Mouse (Mus musculus) adrenal gland, adult 2 months (tissue): ENCODE results near the gene Cldn13. TPM values are rescaled to one million over a fixed set of nuclear protein-coding genes. Genes with fewer than 3 reads are reported as not detected.

Source experiments
- DNase-seq: peaks from one replicate; pipeline ENCODE4 v3.0.0; 2021
- polyA plus RNA-seq: library from polyadenylated mRNA; depleted of rRNA; stranded (reverse); fragments of >200 nt; gene quantifications from 2 replicates; pipeline ENCODE4 v1.2.3, GENCODE M21; 2012; rRNA removed
- total RNA-seq, 2 experiments: library from RNA; stranded (reverse); gene quantifications; 2 replicates each; pipeline ENCODE4 v1.2.3; 2021

The Cldn13 gene
- total and polyA plus RNA-seq, 3 experiments: not detected

DNA sequence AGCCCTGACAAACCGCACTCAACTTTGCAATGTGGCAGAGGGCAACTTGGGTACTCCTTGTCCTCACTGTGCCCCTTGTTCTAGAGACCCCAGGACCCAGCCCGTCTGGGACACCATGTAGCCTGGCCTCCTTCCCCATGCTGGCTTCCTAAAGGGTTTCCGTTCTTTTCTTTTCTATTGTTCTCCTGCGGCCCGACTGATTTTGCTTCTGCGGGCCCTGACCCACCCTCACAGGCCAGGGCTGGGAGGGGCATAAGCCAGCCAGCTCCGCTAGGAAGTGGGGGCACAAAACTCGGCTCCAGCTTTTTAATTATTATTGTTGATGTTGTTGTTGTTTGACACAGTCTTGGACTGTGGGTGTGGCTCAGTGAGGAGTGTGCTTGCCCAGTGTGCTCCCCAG, 23.8 kb downstream of the Cldn13 start:
- no peak for DNase-seq

GRCm38 (mm10) chr5:134890601-134891054, 24.7 kb downstream of the Cldn13 start:
- no peak for DNase-seq

DNA sequence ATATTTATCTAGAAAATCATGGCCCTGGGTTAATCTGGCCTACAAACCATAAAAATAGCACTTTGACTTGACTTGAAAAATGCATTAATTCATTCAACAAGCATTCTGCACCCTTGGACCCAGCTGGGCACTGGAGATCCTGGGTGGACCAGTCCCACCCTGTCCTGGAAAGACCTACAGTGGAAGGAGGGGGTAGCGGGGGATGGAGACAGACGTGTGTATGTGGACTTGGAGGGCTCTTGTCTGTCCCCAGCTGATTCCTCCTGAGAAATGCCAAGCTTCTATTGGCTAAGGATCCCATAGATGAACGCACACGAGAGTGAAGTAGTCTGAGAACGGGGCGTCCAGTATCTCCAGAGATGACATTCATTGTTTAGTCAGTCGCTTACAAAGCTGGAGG, 26.8 kb downstream of the Cldn13 start:
- DNase-seq: no peak

DNA sequence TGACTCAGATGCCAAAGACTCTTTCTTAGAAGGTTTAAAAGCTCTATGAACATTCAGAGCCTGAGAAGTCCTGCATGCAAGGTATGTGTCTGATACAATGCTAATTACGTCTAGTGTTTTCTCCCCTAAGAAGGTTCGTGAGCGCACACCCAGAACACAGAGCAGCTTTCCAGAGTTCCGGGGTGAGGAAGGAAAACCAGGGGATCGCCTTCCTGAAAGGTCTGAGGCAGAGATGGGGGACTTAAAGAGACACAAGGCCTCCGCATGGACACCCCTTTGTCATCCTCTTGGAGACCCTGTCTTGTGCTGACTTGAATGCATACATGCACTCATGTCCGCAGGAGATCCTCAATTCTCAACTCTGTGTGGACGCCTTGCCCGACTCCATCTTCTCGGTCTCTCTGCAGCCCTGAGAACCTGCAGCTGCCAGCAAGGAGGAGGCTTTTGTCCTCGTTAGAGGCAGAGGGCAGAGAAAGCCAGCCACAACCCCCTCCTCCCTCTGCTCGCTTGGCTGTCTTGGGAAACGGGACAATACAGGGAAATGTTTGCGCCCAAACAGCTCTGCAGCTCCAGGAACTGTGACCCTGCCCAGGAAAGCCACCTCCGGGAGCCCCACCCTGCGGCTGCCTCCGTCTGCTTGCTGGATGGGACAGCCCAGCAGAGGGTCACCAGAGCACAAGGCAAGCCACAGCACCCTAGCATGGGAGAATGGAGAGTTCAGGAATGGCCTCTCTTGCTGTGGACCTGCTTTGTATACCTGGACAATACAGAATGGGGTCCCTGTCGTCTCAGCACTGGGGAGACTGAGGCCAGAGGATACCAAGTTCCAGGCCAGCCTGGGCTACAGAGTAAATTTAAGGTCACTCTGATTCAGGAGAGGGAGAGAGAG, 27.6 kb downstream of the Cldn13 start:
- DNase-seq: peak; percentile 70

GRCm38 (mm10) chr5:134883077-134883476, 32.2 kb downstream of the Cldn13 start:
- DNase-seq: no peak

GRCm38 (mm10) chr5:134876801-134877200, 38.5 kb downstream of the Cldn13 start:
- DNase-seq: no peak

DNA sequence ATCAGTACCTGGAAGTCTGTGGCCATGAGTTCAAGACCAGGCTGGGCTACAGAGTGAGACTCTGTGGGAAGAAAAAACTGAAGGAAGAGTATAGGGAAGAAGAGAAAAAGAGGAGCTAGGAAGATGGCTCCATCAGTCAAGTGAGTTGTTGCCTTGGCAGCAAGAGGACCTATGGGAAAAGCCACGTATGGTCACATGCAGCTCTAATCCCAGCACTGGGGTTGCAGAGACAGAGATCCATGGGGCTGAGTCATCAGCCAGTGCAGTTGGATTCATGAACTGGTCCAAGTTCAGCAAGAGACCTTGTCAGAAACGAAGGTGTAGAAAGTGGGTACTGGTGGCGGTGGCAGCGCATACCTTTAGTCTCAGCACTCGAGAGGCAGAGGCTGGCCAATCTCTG, 40.1 kb downstream of the Cldn13 start:
- no peak for DNase-seq

DNA sequence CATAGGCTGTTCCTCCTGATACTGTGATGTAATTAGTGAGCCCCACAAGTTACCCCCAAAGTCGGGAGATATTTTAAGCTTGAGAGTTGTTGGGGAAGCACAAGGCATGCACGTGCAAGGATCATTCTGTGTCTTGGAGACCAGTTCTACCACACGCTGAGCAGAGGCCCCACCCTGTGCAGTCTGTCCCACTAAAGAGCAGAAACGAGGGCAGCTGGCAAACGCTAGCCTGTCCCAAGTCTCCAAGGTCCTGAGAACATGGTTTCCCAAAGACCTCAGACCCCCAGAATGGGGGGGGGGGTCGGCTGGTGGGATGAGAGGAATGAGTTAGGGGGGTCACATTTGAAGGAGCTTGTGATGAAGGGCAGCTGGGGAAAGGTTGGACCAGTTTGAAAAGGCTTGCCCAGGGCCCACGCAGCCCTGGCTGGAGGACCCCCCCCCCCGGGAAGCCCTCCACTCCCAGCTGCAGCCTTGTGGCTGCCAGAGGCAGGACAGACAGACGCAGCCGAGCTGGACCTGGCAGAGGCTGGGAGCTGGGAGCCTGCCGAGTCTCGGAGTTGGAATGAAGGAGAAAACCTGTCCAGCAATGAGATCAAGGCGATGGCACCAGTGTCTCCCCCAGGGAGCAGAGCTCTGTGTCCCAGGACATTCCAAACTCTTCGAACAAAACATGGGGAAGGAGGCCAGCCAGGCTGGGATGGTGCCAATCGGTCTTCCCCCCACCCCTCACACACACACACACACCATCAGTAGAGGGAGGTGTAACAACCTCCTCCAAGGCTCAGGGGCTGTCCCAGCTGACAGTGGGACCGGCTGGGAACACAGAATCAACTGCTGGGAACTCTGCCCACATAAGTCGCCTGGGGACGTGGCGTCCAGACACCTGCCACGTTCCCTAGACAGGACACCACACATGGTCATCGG, 41.1 kb downstream of the Cldn13 start:
- no peak for DNase-seq

DNA sequence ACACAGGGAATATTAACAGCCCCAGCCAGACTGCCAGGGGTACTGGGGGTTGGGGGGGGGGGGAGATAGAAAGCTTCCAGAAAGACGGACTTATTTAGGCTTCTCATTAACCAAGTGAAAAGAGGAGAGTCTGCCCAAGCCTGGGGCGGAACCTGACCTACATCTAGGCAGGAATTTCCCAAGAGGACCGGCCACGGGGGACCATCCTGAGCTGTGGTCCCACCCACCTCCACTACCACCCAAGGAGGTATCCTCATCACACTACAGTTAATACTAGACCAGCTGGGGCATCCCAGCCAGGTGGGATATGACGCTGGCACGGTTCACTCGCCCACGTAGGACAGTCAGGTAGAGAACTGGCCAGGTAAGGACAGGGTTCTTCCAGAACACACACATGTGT, 42.3 kb downstream of the Cldn13 start:
- no peak for DNase-seq

GRCm38 (mm10) chr5:134872597-134872996, 42.7 kb downstream of the Cldn13 start:
- peak; percentile 73 for DNase-seq

GRCm38 (mm10) chr5:134868506-134868905, 46.8 kb downstream of the Cldn13 start:
- DNase-seq: no peak

GRCm38 (mm10) chr5:134867320-134868144, 47.8 kb downstream of the Cldn13 start:
- no peak for DNase-seq

GRCm38 (mm10) chr5:134865158-134865557, 50.2 kb downstream of the Cldn13 start:
- DNase-seq: peak; percentile 36

Other genes starting within 250 kb of the Cldn13 start
- gene Limk1, start 226.9 kb downstream of the Cldn13 start, total RNA-seq: 10 to 100 TPM; 20.6 to 22.1 TPM
- gene Limk1, start 226.9 kb downstream of the Cldn13 start, polyA plus RNA-seq: 36.5 and 38.4 TPM in 2 replicates
- gene Eln, start 168.2 kb downstream of the Cldn13 start, total RNA-seq: 10 to 100 TPM; 11.8 to 26.9 TPM
- 21.8 and 30.7 TPM in 2 replicates for gene Eln, start 168.2 kb downstream of the Cldn13 start, polyA plus RNA-seq
- not detected for gene Tmem270, start 8.8 kb downstream of the Cldn13 start, total RNA-seq
- not detected in 2 replicates for gene Tmem270, start 8.8 kb downstream of the Cldn13 start, polyA plus RNA-seq
- 10 to 100 TPM; 23.5 to 33.1 TPM for gene Mettl27, start 16.8 kb upstream of the Cldn13 start, total RNA-seq
- 22.5 and 39.1 TPM in 2 replicates for gene Mettl27, start 16.8 kb upstream of the Cldn13 start, polyA plus RNA-seq
- gene Cldn4, start 31.4 kb upstream of the Cldn13 start, total RNA-seq: not detected
- 0.06 TPM in 1 of 2 replicates, not detected in the other for gene Cldn4, start 31.4 kb upstream of the Cldn13 start, polyA plus RNA-seq
- under 1 TPM; 0.62 to 0.75 TPM for gene Cldn3, start 70.7 kb upstream of the Cldn13 start, total RNA-seq
- gene Cldn3, start 70.7 kb upstream of the Cldn13 start, polyA plus RNA-seq: 2.9 and 3.7 TPM in 2 replicates
- 10 to 100 TPM; 51.7 to 52.4 TPM for gene Abhd11, start 93.6 kb upstream of the Cldn13 start, total RNA-seq
- gene Abhd11, start 93.6 kb upstream of the Cldn13 start, polyA plus RNA-seq: 90.8 and 100.0 TPM in 2 replicates
- 1 to 10 TPM; 5.9 to 7.5 TPM for gene Stx1a, start 108.0 kb upstream of the Cldn13 start, total RNA-seq
- gene Stx1a, start 108.0 kb upstream of the Cldn13 start, polyA plus RNA-seq: 23.2 and 31.8 TPM in 2 replicates
- 10 to 100 TPM; 30.7 to 43.3 TPM for gene Dnajc30, start 148.7 kb upstream of the Cldn13 start, total RNA-seq
- 85.4 and 105 TPM in 2 replicates for gene Dnajc30, start 148.7 kb upstream of the Cldn13 start, polyA plus RNA-seq
- gene Bud23, start 149.4 kb upstream of the Cldn13 start, total RNA-seq: 10 to 100 TPM; 46.3 to 62.4 TPM
- 62.8 and 65.6 TPM in 2 replicates for gene Bud23, start 149.4 kb upstream of the Cldn13 start, polyA plus RNA-seq
- 1 to 10 TPM; 1.4 to 4.5 TPM for gene Vps37d, start 162.7 kb upstream of the Cldn13 start, total RNA-seq
- gene Vps37d, start 162.7 kb upstream of the Cldn13 start, polyA plus RNA-seq: 7.4 and 9.7 TPM in 2 replicates
- gene Mlxipl, start 174.4 kb upstream of the Cldn13 start, total RNA-seq: 10 to 100 TPM; 49.2 to 91.7 TPM
- gene Mlxipl, start 174.4 kb upstream of the Cldn13 start, polyA plus RNA-seq: 127 and 165 TPM in 2 replicates
- gene Tbl2, start 234.1 kb upstream of the Cldn13 start, total RNA-seq: 10 to 100 TPM; 22.7 to 35.9 TPM
- 8.7 and 9.2 TPM in 2 replicates for gene Tbl2, start 234.1 kb upstream of the Cldn13 start, polyA plus RNA-seq